Mouse (Mus musculus): Measurements from ENCODE around the gene Tex14.
A peak's percentile ranks its signal among the peaks of the same experiment; 100 is the strongest.

DNA sequence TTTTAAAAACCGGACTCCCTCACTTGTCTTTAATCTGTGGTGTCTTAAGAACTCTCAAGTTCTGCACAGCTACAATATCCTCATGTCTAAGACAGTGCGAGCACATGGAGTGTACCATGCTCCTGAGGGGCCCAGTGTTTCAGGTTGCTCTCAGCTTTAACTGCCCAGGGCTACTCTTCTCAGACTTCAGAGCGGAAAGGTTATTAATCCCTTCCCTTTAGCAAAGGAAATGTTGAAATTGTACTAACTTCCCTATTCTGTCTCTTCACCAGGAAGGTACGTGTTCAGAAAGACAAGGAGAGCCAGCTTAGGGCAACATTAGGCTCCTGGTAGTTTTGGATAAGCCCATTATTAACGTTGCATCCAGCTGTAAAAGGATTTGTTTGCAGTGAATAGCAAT is 118.6 kb downstream of the Tex14 start:
- TF ChIP-seq SIN3A (IDR thresholded peaks at IDR 0.05; ENCODE audit: low read length): no peak
- no peak for TF ChIP-seq CTCF (IDR thresholded peaks at IDR 0.05 in 2 of 3, conservative IDR thresholded peaks at IDR 0.05 in 1 of 3; ENCODE audit: control insufficient read depth in 1 of 3, insufficient read depth in 1 of 3, low read depth in 2 of 3, low read length in 3 of 3, poor library complexity in 1 of 3, severe bottlenecking in 1 of 3)
- no peak; a peak in 1 of 4 replicates for TF ChIP-seq EP300 (IDR thresholded peaks at IDR 0.05; ENCODE audit: low read depth in 1 of 2, low read length in 2 of 2)
- 0 out of 2 replicates have a peak, but pooled peaks have one; percentile 57 for TF ChIP-seq TBP (IDR thresholded peaks at IDR 0.05; ENCODE audit: low read depth, low read length)
- no peak for TF ChIP-seq ZKSCAN1 (IDR thresholded peaks at IDR 0.05; ENCODE audit: low read depth, low read length)
- no peak for TF ChIP-seq USF1 (IDR thresholded peaks at IDR 0.05; ENCODE audit: low read depth, low read length)
- TF ChIP-seq POLR2A (IDR thresholded peaks at IDR 0.05; ENCODE audit: control insufficient read depth in 1 of 2, insufficient read depth in 1 of 2, low read depth in 1 of 2, low read length in 2 of 2, poor library complexity in 1 of 2): no peak
- TF ChIP-seq RCOR1 (IDR thresholded peaks at IDR 0.05; ENCODE audit: low read depth, low read length): no peak
- no peak for TF ChIP-seq KAT2A (conservative IDR thresholded peaks at IDR 0.05; ENCODE audit: low read depth, low read length)
- no peak for TF ChIP-seq GATA1 (IDR thresholded peaks at IDR 0.05; ENCODE audit: low read depth, low read length)
